Mouse (Mus musculus) heart, embryonic 11.5 days (tissue): ENCODE measurements around the gene 1700113H08Rik. TPM values are rescaled to one million over a fixed set of nuclear protein-coding genes. Genes with fewer than 3 reads are reported as not detected.

Source experiments
- ATAC-seq: fragments of 200-750 bp; cut with Nextera tagmentation; replicated peaks from 2 replicates; pipeline ENCODE4 v1.8.0; 2017; ENCODE audit warnings: moderate library complexity; ENCODE audit not compliant: insufficient number of reproducible peaks, low FRiP score, low TSS enrichment
- H3K27ac ChIP-seq: fragments of 300-500 bp; sonication (generic); 2 replicates; pipeline ENCODE4 v1.5.1; 2014; ENCODE audit warnings: mild to moderate bottlenecking, low read depth, low read length
- H3K27me3 ChIP-seq: fragments of 300-500 bp; sonication (generic); 2 replicates; pipeline ENCODE4 v1.6.1; 2014; ENCODE audit warnings: mild to moderate bottlenecking, low read length, mixed read lengths; ENCODE audit not compliant: control insufficient read depth, insufficient read depth
- H3K36me3 ChIP-seq: fragments of 300-500 bp; sonication (generic); 2 replicates; pipeline ENCODE4 v1.6.1; 2014; ENCODE audit warnings: mild to moderate bottlenecking, low read length, moderate library complexity, mixed read lengths; ENCODE audit not compliant: control insufficient read depth, insufficient read depth
- H3K4me1 ChIP-seq: fragments of 300-500 bp; sonication (generic); 2 replicates; pipeline ENCODE4 v1.6.1; 2014; ENCODE audit warnings: low read length; ENCODE audit not compliant: control insufficient read depth, insufficient read depth
- H3K4me2 ChIP-seq: fragments of 300-500 bp; sonication (generic); 2 replicates; pipeline ENCODE4 v1.6.1; 2014; ENCODE audit warnings: mild to moderate bottlenecking, moderate library complexity
- H3K4me3 ChIP-seq: fragments of 300-500 bp; sonication (generic); 2 replicates; pipeline ENCODE4 v1.5.1; 2014; ENCODE audit warnings: low read depth, low read length
- H3K9ac ChIP-seq: fragments of 300-500 bp; sonication (generic); 2 replicates; pipeline ENCODE4 v1.6.1; 2014; ENCODE audit warnings: mild to moderate bottlenecking, low read depth, low read length, moderate library complexity
- H3K9me3 ChIP-seq: fragments of 300-500 bp; sonication (generic); replicated peaks from 2 replicates; pipeline ENCODE4 v1.6.1; 2016; ENCODE audit warnings: low read length; ENCODE audit not compliant: control insufficient read depth
- WGBS: fragments of 180-500 bp; shearing (Covaris S2); extraction: QIAGEN DNeasy Blood & Tissue Kit; methylation state at CpG from one replicate; pipeline ENCODE4 v1.1.7; 2014; ENCODE audit not compliant: insufficient replicate concordance; 5-methylcytosine and 5-hydroxymethylcytosine counted together
- polyA plus RNA-seq: library from polyadenylated mRNA; unstranded; fragments of >200 nt; fragmentation: Nextera tagmentation; extraction: Ambion mirVana; gene quantifications from 2 replicates; pipeline ENCODE4 v1.2.1, GENCODE M21; 2014

The 1700113H08Rik gene
- polyA plus RNA-seq = 0.20 TPM in 1 of 2 replicates, not detected in the other

GRCm38 (mm10) chr10:87057500-87058250 is at the start of gene 1700113H08Rik:
Gene 1700113H08Rik, plus strand, starts transcription at chr10:87058045.
- no peak within 1 kb of the TSS for H3K27ac ChIP-seq

GRCm38 (mm10) chr10:87008215-87008499 is 49.7 kb upstream of the 1700113H08Rik start:
- Histone ChIP-seq H3K4me2 (no peak overlapping the region), H3K4me3 (no peak overlapping the region), H3K9ac (no peak overlapping the region), H3K36me3 (no peaks in the 10 kb centered on the region), H3K4me1 (no peaks in the 10 kb centered on the region), H3K9me3 (no peaks in the 10 kb centered on the region), H3K27me3 (no peaks in the 10 kb centered on the region), H3K27ac (no peak overlapping the region)
- no peak for ATAC-seq
- WGBS = 80% methylated on average over 3 of the region's 3 CpGs

More at GRCm38 (mm10) chr10:87057500-87058250, at the start of gene 1700113H08Rik:
- Histone ChIP-seq H3K27me3 (peaks cover 9% of the 10 kb centered on the region; the same call in 1 of the 2 replicates), H3K9me3 (no peaks in the 10 kb centered on the region), H3K4me1 (no peaks in the 10 kb centered on the region), H3K4me2 (peak within 1 kb of the TSS; percentile 85), H3K4me3 (peak within 1 kb of the TSS; percentile 40), H3K9ac (peak within 1 kb of the TSS; percentile 2; the same call in 1 of the 2 replicates), H3K36me3 (no peaks in the 10 kb centered on the region)
- 10% methylated on average over 15 of the region's 15 CpGs for WGBS
- ATAC-seq = 0 out of 2 replicates have a peak, but pooled peaks have one; percentile 8

- WGBS = 88% methylated on average over 7 of the region's 7 CpGs
- Histone ChIP-seq H3K9me3 (no peaks in the 10 kb centered on the region), H3K27ac (no peak overlapping the region), H3K36me3 (no peaks in the 10 kb centered on the region), H3K4me3 (no peak overlapping the region), H3K9ac (no peak overlapping the region), H3K4me1 (peaks cover 10% of the 10 kb centered on the region; the same call in 1 of the 2 replicates), H3K4me2 (no peak overlapping the region), H3K27me3 (no peaks in the 10 kb centered on the region)
- ATAC-seq = no peak
Observed at GRCm38 (mm10) chr10:87012087-87012486, 45.8 kb upstream of the 1700113H08Rik start.

- no peak overlapping the region for H3K27ac ChIP-seq
- no peak overlapping the region for H3K4me2 ChIP-seq
- no peak for ATAC-seq
Observed at GRCm38 (mm10) chr10:87014391-87014965, 43.4 kb upstream of the 1700113H08Rik start.

GRCm38 (mm10) chr10:87015403-87015802 is 42.4 kb upstream of the 1700113H08Rik start:
- H3K9ac ChIP-seq = no peak overlapping the region
- H3K36me3 ChIP-seq = no peaks in the 10 kb centered on the region
- no peak overlapping the region for H3K4me3 ChIP-seq
- H3K27ac ChIP-seq = no peak overlapping the region
- WGBS = 19% methylated on average over 5 of the region's 5 CpGs
- ATAC-seq = no peak
- peaks cover 10% of the 10 kb centered on the region; the same call in 1 of the 2 replicates for H3K4me1 ChIP-seq
- H3K27me3 ChIP-seq = no peaks in the 10 kb centered on the region
- H3K4me2 ChIP-seq = no peak overlapping the region
- no peaks in the 10 kb centered on the region for H3K9me3 ChIP-seq

More at GRCm38 (mm10) chr10:87014391-87014965, 43.4 kb upstream of the 1700113H08Rik start:
- Histone ChIP-seq H3K4me1 (peaks cover 10% of the 10 kb centered on the region; the same call in 1 of the 2 replicates), H3K36me3 (no peaks in the 10 kb centered on the region), H3K27me3 (no peaks in the 10 kb centered on the region), H3K9ac (no peak overlapping the region), H3K4me3 (no peak overlapping the region), H3K9me3 (no peaks in the 10 kb centered on the region)
- 66% methylated on average over 7 of the region's 7 CpGs for WGBS

GRCm38 (mm10) chr10:87016151-87016692 is 41.6 kb upstream of the 1700113H08Rik start:
- Histone ChIP-seq H3K4me1 (peaks cover 10% of the 10 kb centered on the region; the same call in 1 of the 2 replicates), H3K4me2 (no peak overlapping the region), H3K9ac (no peak overlapping the region), H3K36me3 (no peaks in the 10 kb centered on the region), H3K27ac (no peak overlapping the region), H3K27me3 (no peaks in the 10 kb centered on the region), H3K4me3 (no peak overlapping the region), H3K9me3 (no peaks in the 10 kb centered on the region)
- WGBS = 54% methylated on average over 9 of the region's 9 CpGs
- 0 out of 2 replicates have a peak, but pooled peaks have one; percentile 31 for ATAC-seq

GRCm38 (mm10) chr10:87018876-87019275 is 39.0 kb upstream of the 1700113H08Rik start:
- peaks cover 10% of the 10 kb centered on the region; the same call in 1 of the 2 replicates for H3K4me1 ChIP-seq
- H3K27me3 ChIP-seq = no peaks in the 10 kb centered on the region
- no peaks in the 10 kb centered on the region for H3K36me3 ChIP-seq
- no peak overlapping the region for H3K9ac ChIP-seq
- WGBS = 66% methylated on average over 9 of the region's 9 CpGs
- no peak for ATAC-seq
- no peak overlapping the region for H3K27ac ChIP-seq
- no peak overlapping the region for H3K4me3 ChIP-seq
- H3K9me3 ChIP-seq = no peaks in the 10 kb centered on the region
- H3K4me2 ChIP-seq = no peak overlapping the region

- no peak overlapping the region for H3K4me3 ChIP-seq
- 66% methylated on average over 15 of the region's 16 CpGs for WGBS
- H3K4me2 ChIP-seq = no peak overlapping the region
- H3K27me3 ChIP-seq = no peaks in the 10 kb centered on the region
- H3K27ac ChIP-seq = no peak overlapping the region
- H3K36me3 ChIP-seq = no peaks in the 10 kb centered on the region
- no peak for ATAC-seq
- no peaks in the 10 kb centered on the region for H3K9me3 ChIP-seq
- H3K4me1 ChIP-seq = peaks cover 4% of the 10 kb centered on the region; the same call in 1 of the 2 replicates
- no peak overlapping the region for H3K9ac ChIP-seq
Observed at GRCm38 (mm10) chr10:87020711-87021110, 37.1 kb upstream of the 1700113H08Rik start.
